Mouse (Mus musculus) testis, postnatal 10 days (tissue): ENCODE measurements around the gene Gm47985.
"Not testable (repeated sequence)": the region's sequence is repeated elsewhere in the genome, so short reads cannot be mapped to it uniquely, and the experiment has no call there.

Experiments used
- DNase-seq: peaks from one replicate; pipeline ENCODE4 v3.0.0; 2021; ENCODE audit warnings: low spot score

The Gm47985 gene

DNA sequence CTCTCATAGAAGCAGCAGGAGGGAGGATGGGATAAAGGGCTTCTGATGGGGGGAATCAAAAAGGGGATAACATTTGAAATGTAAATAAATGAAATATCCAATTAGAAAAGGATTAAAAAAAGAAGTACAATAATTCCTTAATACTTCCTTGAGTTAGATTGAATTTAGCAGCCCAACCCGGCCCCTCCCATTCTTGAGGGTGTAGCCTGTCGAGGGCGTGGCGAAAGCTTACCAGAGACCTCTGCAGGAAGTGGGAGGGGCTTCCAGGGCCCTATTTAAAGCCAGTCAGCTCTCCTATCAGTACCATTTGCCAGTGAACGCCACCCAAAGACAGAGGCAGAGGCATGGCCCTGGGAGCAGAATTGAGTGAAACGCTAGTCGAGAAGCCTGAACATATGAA is at the start of gene Gm47985:
Gm47985 (plus strand) TSS at position 272 of the 400 bp plus-strand sequence.
- not testable (repeated sequence) for DNase-seq

DNA sequence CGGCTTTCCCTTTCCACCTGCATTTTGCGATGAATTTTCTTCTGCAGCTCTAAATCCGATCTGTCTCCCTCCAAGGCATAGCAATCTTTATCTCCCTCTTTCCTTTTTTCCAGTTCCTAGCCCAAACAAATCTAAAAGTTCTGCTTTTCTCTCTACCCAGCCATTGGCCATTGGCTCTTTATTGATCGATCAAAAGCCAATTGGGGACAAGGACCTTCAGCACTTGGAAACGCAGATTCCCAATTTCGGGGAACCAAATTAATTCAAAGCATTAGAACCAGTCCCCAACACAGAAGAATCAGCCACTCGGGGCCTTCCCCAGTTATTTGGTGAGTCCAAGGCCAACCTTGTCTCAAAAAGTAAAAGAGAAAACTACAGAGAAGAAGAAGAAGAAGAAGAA is 49.7 kb upstream of the Gm47985 start:
- DNase-seq = no peak

GRCm38 (mm10) chr1:151138388-151138787 is 43.9 kb upstream of the Gm47985 start:
- DNase-seq = no peak

- DNase-seq = no peak
Observed at GRCm38 (mm10) chr1:151140956-151141355, 41.4 kb upstream of the Gm47985 start.

DNA sequence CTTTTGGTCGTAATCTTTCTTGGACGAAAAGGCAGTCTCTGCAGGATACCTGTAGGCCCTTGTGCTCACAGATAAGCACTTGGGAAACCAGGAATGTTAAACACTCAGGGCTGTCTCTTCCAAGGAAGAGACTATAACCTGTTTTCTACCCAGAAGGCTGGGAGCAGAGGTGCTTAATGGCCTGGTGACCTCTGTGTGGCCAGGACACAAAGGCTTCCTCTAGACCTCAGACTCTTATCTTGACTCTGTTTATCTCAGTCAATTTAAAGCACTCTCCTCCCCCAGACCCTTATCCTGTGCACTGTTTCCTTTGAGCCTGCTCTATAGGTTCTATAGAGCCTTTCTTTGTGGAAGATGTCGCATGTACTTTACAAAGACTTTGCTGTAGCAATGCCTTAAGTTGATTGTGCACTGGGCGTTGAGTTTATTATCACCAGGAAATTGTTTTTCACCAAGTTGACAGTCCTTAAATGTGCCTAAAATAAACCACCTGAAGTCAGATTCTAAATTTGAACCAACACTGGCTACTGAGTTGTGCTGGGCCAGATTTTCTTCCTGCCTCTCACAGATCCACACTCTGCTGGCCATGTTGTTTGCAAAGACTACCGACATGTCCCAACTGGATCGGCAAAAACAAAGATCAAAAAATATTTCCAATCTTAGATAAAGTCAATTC is 37.7 kb upstream of the Gm47985 start:
- DNase-seq = no peak

DNA sequence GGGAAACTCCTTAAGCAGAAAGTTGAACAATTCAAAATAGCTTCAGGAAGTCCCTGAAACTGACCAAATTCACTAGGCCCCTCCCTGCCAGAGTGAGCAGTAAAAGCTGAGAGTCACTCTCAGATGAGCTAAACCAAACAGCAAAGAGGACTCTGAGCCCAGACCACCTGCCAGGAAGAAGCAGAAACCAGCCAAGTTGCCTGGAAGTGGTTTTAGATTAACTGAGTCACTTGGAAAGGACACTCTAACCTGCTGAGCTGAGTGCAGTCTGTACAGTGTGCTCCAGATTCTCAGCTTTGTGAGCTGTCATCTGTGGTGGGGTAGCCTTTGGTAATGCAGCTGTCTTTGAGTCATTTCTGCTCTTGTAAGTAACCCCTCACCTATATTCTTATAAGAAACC is 34.5 kb upstream of the Gm47985 start:
- DNase-seq = no peak

- DNase-seq = no peak
Observed at GRCm38 (mm10) chr1:151150211-151150610, 32.1 kb upstream of the Gm47985 start.

DNA sequence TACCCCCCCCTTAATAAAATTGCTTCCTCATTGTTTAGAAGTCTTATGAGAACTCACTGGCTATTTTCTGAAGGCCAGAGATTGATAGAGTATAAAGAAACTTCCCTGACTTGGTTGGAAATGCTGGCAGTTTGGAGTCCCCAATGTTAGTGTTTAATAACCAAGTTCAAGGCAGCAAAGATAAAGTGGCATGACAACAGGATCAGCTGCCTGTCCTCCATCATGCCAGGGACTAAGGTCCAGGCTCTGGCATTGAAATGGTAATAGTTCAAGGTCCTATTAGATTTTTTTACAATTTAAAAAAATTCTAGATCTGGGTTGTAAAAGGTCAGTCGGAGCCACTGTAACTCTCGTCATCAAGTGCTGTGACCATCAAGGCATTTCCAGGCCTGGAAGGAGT is 31.2 kb upstream of the Gm47985 start:
- no peak for DNase-seq

DNA sequence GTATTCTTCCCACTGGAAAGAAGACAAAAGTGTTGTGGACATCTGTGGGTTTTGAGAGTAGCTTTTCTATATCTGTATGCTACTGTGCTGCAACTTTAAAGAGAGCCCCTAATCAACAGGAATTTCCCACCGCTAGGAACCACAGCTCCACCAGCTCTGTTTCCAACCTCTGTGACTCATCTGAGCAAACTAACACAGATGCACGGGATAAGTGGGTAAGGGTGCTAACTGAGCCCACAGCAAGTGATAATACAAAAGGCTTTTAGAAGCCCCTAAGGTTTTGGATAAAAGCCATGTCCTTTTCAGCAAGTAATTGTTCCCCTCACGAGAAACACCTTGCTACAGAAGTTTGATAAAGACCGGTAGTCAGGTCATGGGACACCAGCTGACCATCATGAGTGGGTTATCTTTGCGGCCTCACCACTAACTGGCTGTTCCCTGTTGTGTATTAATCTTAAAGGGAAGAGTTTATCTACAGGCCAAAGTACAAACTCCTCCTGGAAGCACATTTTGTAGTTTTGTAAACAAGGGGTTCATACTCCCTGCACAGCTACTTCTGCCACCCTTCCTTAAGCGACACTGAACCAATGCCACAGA is 29.2 kb upstream of the Gm47985 start:
- DNase-seq = no peak

- DNase-seq = not testable (repeated sequence)
Observed at GRCm38 (mm10) chr1:151154131-151154530, 28.2 kb upstream of the Gm47985 start.

DNA sequence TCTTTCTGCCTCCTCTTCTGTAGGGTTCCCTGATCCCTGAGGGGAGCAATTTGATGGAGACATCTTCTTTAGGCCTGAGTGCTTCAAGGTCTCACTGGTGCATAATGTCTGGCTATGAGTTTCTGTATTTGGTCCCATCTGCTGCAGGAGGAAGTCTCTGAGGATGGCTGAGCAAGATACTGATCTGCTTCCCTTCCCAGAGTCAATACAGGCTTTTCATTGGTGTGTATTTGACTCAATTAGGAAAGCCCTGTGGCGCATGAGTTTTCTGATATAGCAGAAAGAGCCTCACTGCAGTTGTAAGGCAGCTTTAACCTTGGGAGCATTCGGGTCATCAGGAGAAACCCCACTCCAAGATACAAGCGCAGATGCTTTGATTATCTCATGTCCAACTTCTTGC is 26.2 kb upstream of the Gm47985 start:
- DNase-seq = no peak

DNA sequence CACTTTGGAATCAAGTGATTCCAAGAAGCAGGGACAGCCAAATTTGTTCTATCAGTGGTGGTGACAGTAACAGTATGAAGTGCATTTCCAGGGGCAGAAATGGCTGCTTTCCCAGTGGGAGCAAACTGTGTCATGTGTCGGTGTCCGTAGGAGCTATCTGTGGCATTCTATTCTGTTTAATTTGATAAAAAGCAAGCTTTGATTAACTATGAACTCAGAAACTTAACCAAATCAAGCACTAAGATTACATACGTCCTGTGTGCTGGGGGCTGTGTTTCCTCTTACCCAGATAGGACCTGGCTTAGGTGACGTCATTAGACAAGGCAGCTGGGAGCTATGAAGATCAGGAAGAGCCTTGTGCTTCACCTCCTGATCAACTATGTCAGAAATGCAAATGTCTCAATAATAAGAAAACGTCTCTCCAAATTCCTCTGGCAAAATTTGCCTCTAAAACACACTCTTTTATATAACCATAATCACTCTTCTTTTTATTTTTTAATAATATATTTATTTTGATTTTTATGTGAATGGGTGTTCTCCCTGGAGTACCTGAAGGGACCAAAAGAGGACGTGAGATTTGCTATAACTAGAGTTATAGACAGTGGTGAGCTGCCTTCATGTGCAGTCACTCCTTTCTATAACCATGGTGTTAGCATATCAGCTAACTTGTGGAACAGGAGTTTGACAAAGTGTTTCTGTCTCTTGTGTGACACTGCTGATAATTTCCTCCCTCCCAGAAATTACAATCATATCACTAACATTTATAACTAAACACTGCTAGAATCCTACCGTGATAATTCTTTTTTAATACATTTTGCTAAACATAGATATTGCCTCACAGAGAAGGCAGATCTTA is 25.3 kb upstream of the Gm47985 start:
- DNase-seq = no peak

- no peak for DNase-seq
Observed at GRCm38 (mm10) chr1:151157963-151158856, 24.1 kb upstream of the Gm47985 start.

GRCm38 (mm10) chr1:151158857-151159510 is 23.4 kb upstream of the Gm47985 start:
- no peak for DNase-seq

GRCm38 (mm10) chr1:151166031-151166430 is 16.3 kb upstream of the Gm47985 start:
- no peak for DNase-seq

- DNase-seq = no peak
Observed at GRCm38 (mm10) chr1:151167297-151168047, 14.9 kb upstream of the Gm47985 start.

- DNase-seq = no peak
Observed at GRCm38 (mm10) chr1:151168637-151169036, 13.7 kb upstream of the Gm47985 start.

DNA sequence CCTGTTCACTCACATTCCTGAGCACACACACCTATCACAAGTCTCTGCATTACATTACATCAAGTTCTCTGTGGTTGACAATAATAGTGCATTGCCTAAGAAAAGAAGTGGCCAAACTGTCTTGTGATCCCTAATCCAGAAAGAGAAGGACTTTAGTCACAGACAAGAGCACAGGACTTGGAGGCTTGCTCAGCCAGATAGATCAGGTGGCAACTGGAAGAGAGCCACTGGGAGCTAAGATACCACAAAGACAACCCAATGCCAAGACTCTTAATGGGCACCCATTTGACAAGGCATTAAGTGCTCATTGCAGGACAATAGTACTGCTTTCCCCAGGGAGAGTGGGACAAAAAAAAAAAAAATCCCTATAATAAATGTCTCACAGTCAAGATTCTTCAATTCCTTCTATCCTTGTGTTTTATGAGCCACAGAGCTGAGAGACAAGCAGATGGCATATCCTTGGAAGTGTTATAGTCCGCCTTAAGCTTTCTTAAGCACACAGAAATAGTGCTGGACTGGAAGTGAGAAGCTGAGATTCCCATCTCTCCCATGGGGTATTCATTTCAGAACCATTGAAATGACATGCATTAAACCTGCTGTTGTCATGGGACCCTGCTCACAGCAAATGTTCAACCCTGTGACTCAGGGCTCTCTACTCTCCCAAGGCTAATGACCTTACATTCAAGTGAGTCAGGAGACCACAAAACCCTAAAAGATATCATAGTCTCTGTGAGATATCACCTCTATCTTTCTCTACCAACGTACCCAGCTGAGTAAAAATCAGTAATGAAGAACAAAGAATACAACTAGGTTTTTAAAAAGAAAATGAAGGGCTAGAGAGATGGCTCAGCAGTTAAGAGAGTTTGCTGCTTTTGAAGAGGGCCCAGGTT is 10.5 kb upstream of the Gm47985 start:
- DNase-seq = no peak

DNA sequence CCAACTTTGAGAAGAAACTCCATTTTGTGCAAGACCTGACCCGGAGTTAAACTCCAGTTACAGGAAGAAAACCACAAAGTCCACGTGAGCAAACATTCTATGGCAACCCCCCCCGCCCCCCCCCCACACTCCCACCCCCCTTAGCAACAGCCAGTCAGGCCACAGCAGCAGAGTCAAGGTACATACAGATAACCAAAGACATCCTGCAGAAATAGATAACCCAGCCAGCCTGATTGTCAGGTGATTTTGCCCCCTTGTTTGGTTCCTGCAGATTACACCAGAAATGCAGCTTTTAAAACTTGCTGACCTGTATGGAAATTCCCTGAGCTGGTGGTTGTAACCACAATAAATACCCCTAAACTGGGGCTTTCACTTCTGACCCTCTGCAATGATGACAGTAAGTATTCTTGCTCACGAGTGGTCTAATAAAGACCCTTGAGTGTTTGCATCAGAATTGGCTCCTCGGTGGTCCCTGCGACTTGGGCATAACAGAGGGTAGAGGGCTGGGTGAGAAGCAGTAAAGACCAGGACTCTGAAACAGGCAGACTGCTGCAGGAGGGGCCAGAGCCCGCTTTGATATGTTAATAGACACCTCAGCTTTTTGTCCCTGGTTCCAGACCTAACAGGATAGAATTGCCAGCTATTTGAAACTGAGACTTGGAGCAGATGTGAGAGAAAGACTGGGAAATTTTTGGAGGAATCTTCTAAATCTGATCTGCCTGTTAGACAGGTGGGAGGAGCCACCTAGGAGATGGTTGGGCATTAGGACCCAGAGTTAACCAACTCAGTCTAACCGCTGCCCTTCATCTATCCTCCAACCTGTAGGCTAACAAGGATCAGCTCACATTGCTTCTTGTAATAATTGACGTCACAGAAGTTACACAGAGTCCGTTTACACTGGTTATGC is 5.1 kb upstream of the Gm47985 start:
- no peak for DNase-seq
